Mouse (Mus musculus) ES-Bruce4 (cell line): ENCODE measurements around the gene Otulin.

ENCODE experiments used
- CTCF ChIP-seq: IDR thresholded peaks from one replicate; pipeline ENCODE4 v1.8.1; 2011; ENCODE audit warnings: low read depth, low read length
- POLR2A ChIP-seq: IDR thresholded peaks from one replicate; pipeline ENCODE4 v1.8.1; 2011; ENCODE audit warnings: low read length; ENCODE audit not compliant: insufficient read depth

- no peak for TF ChIP-seq POLR2A
- TF ChIP-seq CTCF = no peak
Observed at GRCm38 (mm10) chr15:27560315-27560714, 70.2 kb downstream of the Otulin start.
